ENCODE assay signal across 8 mouse cellular contexts in the genomic region with DNA sequence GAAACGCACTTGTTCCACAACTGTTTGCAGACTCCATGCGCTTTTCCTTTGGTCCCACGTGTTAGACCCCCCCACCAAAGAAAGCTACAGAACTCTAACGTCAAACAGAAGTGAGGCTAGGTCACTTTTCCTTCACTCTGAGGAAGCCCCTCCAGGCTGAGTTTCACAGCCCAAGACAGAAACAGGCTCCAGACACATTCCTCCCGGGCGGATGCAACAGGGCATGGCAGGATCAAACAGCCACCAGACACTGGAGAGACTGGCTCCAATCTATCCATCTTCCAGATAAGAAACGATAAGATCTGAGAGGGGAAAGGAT.
DNase-seq lines count a peak whose midpoint lies in the region; ATAC-seq and TF ChIP-seq lines count a peak whose summit lies in the region.

No protein-coding gene starts in this region.

- WGBS in liver, adult 2 months = 13% methylated on average over 7 of the region's 7 CpGs
- 1% methylated on average over 7 of the region's 7 CpGs for WGBS in heart, embryonic 10.5 days
- 4% methylated on average over 7 of the region's 7 CpGs for WGBS in midbrain, postnatal 0 days

- TF ChIP-seq CTCF in liver, adult 2 months (IDR thresholded peaks at IDR 0.05; ENCODE audit: low read depth, low read length) = no peak
- TF ChIP-seq CTCF in midbrain, postnatal 0 days (IDR thresholded peaks at IDR 0.05) = 0 out of 2 replicates have a peak, but pooled peaks have one; percentile 16

- no peaks in the 10 kb centered on the region for H3K9me3 ChIP-seq in heart, embryonic 10.5 days
- no peaks in the 10 kb centered on the region for H3K9me3 ChIP-seq in midbrain, postnatal 0 days (ENCODE audit: low read length)

- no peak for TF ChIP-seq POLR2A in liver, adult 2 months (IDR thresholded peaks at IDR 0.05; ENCODE audit: extremely low read depth, insufficient read depth, low read length)

- no peaks in the 10 kb centered on the region for H3K79me2 ChIP-seq in liver, adult 2 months (ENCODE audit: control insufficient read depth, insufficient read depth, low read length)

- H3K36me3 ChIP-seq in liver, adult 2 months (ENCODE audit: control insufficient read depth, insufficient read depth, low read length) = no peaks in the 10 kb centered on the region
- H3K36me3 ChIP-seq in heart, embryonic 10.5 days = no peaks in the 10 kb centered on the region
- no peaks in the 10 kb centered on the region for H3K36me3 ChIP-seq in midbrain, postnatal 0 days (ENCODE audit: insufficient read depth, low read length)

- H3K4me2 ChIP-seq in midbrain, postnatal 0 days (ENCODE audit: low read depth, low read length, poor library complexity, severe bottlenecking) = peak overlapping the region; percentile 90

- no peak overlapping the region for H3K4me3 ChIP-seq in liver, adult 2 months (ENCODE audit: insufficient read depth, low read depth, low read length)
- H3K4me3 ChIP-seq in heart, embryonic 10.5 days = peak overlapping the region; percentile 65
- H3K4me3 ChIP-seq in midbrain, postnatal 0 days (ENCODE audit: low read depth, low read length) = peak overlapping the region; percentile 62; the same call in 1 of the 2 replicates

- DNase-seq in liver, adult 2 months (ENCODE audit: extremely low read depth, low read depth, low spot score) = no peak
- DNase-seq in liver = no peak
- DNase-seq in cerebellum, adult 9-11 months = peak; percentile 32
- DNase-seq in heart, embryonic 10.5 days (ENCODE audit: low spot score) = peak; percentile 77
- DNase-seq in kidney, postnatal 10 days = peak; percentile 50
- DNase-seq in midbrain, postnatal 0 days (ENCODE audit: low spot score) = no peak
- no peak for DNase-seq in urinary bladder, adult 2 months (ENCODE audit: low spot score)
- no peak for DNase-seq in layer of hippocampus, adult 11-12 months (ENCODE audit: low spot score)

- peaks cover 3% of the 10 kb centered on the region; the same call in 1 of the 2 replicates for H3K4me1 ChIP-seq in liver, adult 2 months (ENCODE audit: control insufficient read depth, insufficient read depth, low read length)
- H3K4me1 ChIP-seq in heart, embryonic 10.5 days = peaks cover 73% of the 10 kb centered on the region
- peaks cover 8% of the 10 kb centered on the region for H3K4me1 ChIP-seq in midbrain, postnatal 0 days (ENCODE audit: insufficient read depth, low read length)

- no peak overlapping the region for H3K9ac ChIP-seq in liver, adult 2 months (ENCODE audit: low read depth, low read length)
- 0 out of 2 replicates have a peak overlapping the region, but pooled peaks have one; percentile 84 for H3K9ac ChIP-seq in midbrain, postnatal 0 days (replicated peaks; ENCODE audit: low read length, poor library complexity, severe bottlenecking)

- H3K27ac ChIP-seq in liver, adult 2 months (replicated peaks; ENCODE audit: insufficient read depth, low read depth, low read length) = peak overlapping the region; percentile 31; the same call in 1 of the 2 replicates
- H3K27ac ChIP-seq in heart, embryonic 10.5 days = peak overlapping the region; percentile 96
- peak overlapping the region; percentile 87 for H3K27ac ChIP-seq in midbrain, postnatal 0 days (ENCODE audit: low read depth, low read length)

- 0 out of 2 replicates have a peak, but pooled peaks cover 6% of the 10 kb centered on the region for H3K27me3 ChIP-seq in liver, adult 2 months (ENCODE audit: control insufficient read depth, insufficient read depth, low read length)
- H3K27me3 ChIP-seq in heart, embryonic 10.5 days (ENCODE audit: insufficient read depth, poor library complexity, severe bottlenecking) = no peaks in the 10 kb centered on the region
- no peaks in the 10 kb centered on the region for H3K27me3 ChIP-seq in midbrain, postnatal 0 days (ENCODE audit: insufficient read depth, low read length)

- ATAC-seq in midbrain, postnatal 0 days (ENCODE audit: low FRiP score) = no peak; the same call in 1 of the 2 replicates

Comparison
In these comparisons a context has a peak if more than half of its experiments do, and no peak if none do; other contexts are left out.
1. DNase-seq: peak in cerebellum, adult 9-11 months (single experiment), heart, embryonic 10.5 days (single experiment) and kidney, postnatal 10 days (single experiment); none in liver, adult 2 months (single experiment), liver (single experiment), midbrain, postnatal 0 days (single experiment), urinary bladder, adult 2 months (single experiment) and layer of hippocampus, adult 11-12 months (single experiment).
2. H3K27ac ChIP-seq: peak in every context shown above with its lines; median percentile 96 in heart, embryonic 10.5 days; 87 in midbrain, postnatal 0 days; 31 in liver, adult 2 months.